Mouse (Mus musculus) frontal cortex, postnatal 25 days (tissue): Measurements from ENCODE around the gene Mov10l1.

Experiments used
- DNase-seq, 2 experiments: peaks; one replicate each; pipeline ENCODE4 v3.0.0; 2022; ENCODE audit warnings: low spot score in 2 of 2

Gene Mov10l1

DNA sequence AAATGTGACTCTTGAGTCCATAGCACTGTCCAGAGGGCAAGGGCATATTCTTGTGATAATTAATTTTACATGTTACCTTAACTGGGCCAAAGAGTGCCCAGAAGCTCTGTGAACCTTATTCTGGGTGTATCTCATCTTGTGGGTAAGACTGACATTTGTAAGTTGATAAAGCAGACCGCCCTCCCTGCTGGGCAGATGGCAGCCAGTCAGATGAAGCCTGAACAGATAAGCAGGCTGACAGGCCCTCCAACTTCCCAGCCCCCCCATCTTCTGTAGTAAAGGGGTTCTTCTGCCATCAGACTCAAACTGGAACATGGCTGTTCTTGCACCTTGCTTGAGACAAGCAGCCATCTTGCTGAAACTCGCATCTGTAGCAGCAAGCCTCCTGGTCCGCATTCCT is 34.0 kb downstream of the Mov10l1 start:
- no peak for DNase-seq

DNA sequence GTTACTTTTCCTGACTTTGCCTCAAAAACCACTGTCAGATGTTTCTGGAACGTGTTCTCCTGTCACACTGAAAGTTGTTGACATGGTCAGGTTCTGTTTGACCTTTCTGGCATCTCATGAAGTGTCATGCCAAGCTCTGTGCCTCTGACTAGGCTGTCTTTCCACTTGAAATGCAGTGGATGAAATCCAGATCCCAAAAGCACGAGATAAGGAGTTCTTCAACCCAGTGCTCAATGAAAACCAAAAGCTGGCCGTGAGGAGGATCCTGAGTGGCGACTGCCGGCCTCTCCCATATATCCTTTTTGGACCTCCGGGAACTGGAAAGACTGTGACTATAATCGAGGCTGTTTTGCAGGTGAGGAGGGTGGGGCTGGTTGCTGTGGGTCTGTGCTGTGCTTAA is 37.4 kb downstream of the Mov10l1 start:
- DNase-seq: no peak

DNA sequence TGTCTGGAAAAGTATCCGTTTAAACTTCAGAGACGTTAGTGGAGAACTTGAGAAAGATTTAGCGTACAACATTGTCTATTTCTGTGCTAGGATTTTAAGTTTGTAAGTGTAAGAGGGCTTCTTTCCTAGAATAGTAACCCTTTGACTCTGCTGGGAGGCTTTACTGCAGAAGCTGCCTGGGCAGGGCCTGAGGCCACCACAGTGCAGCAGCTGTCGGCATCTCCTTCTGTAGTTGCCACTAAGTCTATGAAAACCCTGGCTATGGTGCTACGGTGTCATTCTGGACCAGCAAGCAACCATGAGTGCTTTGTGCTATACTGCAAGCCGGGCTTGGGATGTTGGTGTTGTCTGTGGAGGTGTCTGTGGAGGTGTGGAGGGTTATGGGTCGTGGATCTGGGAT is 37.8 kb downstream of the Mov10l1 start:
- no peak for DNase-seq

DNA sequence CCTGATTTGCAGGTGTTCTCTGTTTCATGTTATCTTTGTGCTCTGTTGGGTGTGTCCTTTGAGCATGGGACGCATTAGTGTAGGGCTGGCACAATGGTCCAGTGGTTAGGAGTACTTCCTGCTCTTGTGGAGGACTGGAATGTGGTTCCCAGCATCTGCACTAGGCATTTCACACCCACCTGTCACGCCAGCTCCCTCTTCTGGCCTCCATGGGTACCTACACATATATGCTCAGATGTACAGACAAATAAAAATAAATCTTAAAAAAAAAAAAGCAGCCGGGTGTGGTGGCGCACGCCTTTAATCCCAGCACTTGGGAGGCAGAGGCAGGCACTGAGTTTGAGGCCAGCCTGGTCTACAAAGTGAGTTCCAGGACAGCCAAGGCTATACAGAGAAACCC is 61.7 kb downstream of the Mov10l1 start:
- no peak for DNase-seq

DNA sequence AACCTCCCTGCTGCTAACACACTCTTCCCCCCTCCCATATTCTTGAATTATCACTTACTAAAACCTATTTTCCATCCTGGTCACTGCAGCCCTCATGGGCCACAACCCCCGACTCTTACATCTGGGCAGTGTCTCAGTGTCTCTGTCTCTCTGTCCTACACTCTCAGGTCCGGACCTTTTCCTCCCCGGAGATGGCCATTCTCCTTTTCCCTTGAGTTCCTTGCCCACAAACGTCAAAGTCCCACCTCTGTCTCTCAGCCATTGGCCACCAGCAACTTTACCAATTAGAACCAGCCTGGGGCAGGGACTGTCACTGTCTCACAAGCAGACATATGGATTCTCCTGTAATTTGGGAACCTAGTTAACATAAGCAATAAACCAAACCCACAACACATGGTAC is 63.6 kb downstream of the Mov10l1 start:
- no peak for DNase-seq

DNA sequence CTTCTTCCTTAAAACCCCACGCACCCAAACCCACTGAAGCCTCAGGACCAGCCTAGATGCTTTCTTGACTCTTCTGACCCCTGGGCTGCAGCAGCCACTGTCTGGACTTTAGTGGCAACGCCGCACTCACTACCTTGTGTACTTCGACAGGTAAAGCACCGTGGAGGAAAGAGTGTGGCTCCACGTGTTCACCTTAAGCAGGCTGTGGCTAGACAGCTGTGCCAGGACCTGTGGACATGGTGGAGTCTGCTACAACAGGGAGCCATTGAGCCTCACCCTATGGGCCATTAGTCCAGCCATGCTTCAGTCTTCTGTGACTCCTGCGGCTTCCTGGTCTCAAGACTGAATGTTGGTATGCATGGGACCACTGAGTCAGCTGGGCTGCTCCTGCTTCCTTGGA is 72.0 kb downstream of the Mov10l1 start:
- DNase-seq: no peak

DNA sequence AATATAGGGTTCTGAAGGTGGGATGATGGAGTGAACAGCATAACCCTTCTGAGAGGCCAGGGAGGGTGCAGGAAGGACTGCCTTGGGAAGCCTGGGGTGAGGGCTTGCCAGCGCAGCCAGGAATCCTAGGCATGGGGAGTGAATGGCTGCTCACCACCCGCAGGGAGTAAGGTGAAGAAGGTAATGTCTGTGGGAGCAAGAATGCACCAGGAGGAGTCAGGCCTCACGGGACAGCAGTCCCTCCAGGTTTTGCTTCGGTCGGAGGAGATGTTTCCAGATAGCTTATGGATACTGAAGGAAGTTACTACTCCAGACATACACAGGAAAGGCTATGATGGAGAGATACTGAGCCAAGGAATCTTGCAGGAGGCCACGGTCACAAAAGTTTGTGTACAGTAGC is 76.0 kb downstream of the Mov10l1 start:
- DNase-seq: no peak

DNA sequence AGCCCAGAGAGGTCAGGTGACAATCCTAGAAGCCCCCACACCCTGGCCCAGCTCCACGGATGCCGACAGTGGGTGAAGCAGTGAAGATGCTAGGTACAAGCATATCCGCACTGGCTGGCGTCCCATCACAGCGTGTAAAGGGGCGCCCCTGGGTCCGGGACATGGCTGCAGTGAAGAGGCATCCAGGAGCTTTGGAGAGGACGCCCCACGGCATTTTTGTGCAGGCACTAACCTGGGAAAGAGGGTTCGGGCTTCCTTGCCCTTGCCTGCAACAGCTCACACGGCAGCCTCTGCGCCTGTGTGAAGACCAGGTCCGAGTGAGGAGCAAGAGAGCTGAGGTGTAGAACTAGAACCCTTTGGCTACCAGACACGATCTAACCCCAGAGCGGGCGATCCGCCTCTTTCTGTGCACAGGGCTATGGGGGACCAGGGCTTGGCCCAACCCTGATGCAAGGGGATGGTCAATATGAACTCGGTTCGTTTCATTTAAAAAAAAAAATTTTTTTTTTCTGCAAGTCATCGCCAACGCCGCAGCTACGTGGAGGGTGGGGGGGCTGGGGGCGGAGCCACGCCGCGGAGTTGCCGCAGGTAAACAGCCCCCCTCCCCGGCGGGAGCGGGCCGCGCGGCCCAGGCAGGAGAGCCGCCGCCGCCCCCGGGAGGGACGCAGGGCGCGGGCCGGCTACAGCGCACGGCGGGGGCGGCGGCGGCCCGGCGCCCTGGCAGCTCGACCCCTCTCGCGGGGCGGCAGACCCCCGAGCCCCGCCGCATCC is 76.6 kb downstream of the Mov10l1 start, which contains the start of gene Panx2:
Gene Panx2, plus strand, starts transcription at position 574 of the 771 bp plus-strand sequence.
- peak in 1 of 2 experiments; percentile 27 for DNase-seq

DNA sequence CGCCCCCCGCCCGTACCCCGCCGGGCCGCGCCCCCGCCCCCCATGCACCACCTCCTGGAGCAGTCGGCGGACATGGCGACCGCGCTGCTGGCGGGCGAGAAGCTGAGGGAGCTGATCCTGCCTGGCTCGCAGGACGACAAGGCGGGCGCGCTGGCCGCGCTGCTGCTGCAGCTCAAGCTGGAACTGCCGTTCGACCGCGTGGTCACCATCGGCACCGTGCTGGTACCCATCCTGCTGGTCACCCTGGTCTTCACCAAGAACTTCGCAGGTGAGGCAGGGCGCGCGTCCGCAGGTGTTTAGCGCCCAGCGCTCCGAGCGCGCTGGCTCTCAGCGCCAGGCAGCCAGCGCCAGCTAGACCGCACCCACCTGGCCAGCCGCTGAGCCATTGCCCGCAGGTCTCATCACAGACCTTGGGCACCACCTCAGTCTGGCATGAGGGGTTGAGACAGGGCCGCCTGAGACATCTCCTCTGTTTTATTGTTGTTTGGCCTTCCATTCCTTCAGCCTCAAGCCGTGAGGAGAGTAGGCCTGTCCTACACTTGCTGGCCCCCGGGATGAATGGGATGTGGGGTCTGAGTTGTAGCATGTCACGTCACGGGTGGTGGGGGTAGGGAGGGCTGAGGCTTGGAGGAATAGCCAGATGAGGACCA is 77.4 kb downstream of the Mov10l1 start:
- DNase-seq: peak in 1 of 2 experiments; percentile 33

DNA sequence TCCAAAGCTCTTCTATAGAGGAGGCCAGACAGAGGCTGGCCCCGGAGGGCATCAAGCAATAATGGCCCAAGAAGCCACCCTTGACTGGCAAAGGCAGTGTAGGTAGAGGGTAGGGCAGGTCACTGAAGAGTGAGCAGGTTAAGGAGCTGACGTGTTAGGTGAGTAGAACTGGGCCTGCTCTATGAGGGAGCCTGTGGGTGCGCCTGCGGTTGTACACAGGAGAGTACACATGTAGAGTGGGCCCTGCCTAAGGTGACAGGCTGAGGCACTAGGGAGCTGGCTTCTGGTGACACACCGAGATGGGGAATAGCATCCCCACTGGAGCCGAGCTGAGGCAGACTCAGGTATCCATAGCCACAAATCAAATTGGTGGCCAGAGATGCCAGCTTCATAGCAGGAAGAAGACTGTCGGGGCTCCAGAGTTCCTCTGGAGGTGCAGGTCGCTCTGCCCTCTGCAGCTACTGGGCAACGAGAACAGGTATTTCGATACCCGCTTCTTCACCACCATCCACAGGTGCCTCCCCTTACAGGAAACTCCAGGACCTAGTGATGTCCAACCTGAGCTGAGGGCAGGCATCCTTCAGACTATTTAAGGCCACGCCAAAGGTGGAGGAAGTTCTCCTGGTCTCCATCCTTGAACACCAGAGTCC is 78.2 kb downstream of the Mov10l1 start:
- DNase-seq: peak in 1 of 2 experiments; percentile 4

DNA sequence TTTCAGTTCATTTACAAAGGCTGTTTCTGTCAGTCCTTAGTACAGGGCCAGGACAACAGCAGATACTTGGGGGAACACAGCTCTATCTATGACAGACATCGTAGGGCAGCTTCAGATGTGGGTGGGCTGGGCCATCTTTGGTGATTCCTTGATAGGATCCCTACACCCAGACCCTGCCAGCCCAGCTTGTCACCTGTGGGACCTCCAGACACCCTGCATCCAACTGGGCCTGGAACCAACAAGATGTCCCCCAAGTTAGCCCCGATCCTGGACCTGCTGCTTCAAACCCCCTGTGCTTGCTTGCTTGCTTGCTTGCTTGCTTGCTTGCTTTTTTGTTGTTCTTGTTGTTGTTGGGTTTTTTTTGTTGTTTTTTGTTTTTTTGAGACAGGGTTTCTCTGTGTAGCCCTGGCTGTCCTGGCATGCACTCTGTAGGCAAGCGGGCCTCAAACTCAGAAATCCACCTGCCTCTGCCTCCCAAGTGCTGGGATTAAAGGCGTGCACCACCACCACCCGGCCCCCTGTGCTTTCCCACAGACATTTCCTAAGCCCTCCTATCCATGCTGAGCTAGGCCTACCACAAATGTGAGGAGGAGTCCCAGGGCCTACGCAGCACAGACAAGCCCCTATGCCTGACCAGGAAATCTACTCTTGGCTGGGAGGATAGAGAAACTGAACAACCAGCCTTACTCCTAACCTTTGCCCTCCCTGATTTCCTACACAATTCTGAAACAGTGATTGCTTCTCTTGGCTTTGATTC is 79.2 kb downstream of the Mov10l1 start:
- DNase-seq: no peak

DNA sequence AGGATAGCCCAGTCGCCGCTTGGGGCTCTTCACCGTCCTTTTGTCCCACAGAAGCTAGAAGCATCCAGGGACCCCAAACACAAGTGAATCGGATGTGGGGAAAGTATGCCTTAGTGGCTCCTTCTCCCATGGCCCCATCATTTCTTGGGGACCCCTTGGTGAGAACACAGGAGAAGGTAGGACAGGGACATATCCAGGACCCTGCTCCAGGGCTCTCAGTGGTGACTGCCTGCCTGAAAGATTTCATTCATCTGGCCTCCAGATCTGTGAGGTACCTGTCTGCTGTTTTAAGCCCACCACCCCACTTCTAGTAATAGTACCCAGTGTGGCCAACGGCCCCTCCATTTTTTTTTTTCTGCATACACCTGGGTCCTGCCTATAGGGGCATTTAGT is 79.8 kb downstream of the Mov10l1 start:
- DNase-seq: no peak

DNA sequence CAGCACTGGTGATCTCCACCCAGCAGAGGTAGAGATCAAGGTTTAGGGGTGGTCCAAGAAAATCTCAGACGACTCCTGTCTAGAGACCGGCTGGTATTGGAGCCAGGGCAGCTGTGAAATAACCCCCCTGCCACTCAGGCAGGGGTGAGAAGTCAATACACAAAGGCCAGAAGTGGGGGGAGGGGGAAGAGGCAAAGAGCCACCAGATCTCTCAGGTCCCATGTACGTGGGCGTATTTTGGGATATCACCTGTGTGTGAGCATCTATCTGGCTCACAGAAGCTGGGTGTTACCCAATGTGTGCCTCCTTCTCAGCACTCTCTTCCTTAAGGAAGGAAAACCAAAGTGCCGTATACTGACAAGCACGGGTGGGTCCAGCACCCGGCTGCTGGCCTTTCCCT is 80.3 kb downstream of the Mov10l1 start:
- no peak for DNase-seq

DNA sequence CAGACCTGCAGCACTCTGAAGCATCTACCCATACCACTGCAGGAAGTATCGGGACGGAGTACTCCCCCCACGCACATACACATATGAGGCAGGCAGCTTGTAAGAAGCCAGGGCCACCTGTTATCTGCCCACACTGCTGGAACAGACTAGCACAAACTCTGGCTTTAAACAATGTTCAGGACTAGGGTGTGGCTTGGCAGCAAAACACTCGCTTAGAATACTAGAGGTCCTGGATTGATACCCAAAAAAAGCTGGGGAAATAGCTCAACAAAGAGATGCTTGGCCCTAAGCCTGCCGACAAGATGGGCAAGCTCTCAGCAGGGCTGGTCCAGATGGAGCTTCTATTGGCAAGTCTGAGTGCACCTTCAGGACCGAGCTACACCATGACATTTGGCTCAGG is 80.8 kb downstream of the Mov10l1 start:
- DNase-seq: no peak

DNA sequence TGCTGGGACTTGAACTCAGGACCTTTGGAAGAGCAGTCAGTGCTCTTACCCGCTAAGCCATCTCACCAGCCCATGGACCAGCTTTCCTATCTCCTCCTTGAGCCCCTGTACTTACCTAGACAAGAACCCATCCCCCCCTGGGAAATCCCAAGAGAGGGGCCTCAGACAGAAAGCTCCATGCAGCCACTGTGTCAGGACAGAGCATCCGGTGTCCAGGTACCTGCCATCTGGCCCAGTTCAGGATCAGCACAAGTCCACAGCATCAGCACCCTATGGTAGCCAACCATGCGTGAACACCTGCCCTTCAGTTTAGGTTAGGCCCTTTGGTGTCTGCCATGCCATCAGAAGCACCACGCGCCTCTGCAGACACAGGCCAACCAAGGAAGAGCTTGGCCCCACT is 82.2 kb downstream of the Mov10l1 start:
- no peak for DNase-seq

DNA sequence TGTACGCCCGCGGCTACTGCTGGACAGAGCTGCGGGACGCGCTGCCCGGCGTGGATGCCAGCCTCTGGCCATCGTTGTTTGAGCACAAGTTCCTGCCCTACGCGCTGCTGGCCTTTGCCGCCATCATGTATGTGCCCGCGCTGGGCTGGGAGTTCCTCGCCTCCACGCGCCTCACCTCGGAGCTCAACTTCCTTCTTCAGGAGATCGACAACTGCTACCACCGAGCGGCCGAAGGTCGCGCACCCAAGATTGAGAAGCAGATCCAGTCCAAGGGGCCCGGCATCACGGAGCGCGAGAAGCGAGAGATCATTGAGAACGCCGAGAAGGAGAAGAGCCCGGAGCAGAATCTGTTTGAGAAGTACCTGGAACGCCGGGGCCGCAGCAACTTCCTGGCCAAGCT is 84.9 kb downstream of the Mov10l1 start:
- no peak for DNase-seq

DNA sequence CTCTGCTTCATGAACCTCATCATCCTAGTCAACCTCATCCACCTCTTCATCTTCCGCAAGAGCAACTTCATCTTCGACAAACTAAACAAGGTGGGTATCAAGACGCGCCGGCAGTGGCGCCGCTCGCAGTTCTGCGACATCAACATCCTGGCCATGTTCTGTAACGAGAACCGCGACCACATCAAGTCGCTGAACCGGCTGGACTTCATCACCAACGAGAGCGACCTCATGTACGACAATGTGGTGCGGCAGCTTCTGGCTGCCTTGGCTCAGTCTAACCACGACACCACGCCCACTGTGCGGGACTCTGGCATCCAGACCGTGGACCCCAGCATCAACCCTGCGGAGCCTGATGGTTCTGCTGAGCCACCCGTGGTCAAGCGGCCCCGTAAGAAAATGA is 85.5 kb downstream of the Mov10l1 start:
- no peak for DNase-seq

DNA sequence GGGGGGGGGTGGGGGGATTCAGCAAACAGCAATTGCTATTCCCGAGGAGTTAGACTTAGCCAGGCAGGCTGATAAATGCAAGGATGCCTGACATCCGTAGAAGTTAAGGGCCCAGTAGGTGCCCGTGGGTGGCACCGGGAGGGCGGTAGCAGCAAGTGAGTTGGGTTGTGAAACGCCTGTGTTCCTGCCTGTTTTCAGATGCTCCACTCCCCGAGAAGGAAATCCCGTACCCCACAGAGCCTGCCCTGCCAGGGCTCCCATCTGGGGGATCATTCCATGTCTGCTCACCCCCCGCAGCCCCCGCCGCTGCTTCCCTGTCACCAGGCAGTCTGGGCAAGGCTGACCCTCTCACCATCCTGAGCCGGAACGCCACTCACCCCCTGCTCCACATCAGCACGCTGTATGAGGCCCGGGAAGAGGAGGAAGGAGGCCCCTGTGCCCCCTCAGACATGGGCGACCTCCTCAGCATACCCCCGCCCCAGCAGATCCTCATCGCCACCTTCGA is 86.7 kb downstream of the Mov10l1 start:
- no peak for DNase-seq

DNA sequence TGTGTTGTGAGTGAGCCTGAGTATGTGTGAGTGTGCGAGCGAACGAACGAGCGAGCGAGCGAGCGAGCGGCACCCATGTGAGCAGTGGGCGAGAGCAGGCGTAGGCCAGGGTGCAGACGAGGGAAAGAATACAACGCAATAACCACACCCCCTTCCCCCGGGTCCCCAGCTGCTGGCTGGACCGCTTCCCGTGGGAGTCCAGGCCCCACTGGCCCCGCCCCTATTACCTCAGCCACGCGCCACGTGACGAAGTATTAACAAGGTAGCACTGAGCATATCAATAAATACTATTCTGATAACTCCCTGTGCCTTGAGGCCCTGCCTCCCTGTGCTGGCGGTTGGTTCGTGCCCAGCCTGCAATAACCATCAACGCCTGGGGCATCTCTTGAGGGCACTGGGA is 87.9 kb downstream of the Mov10l1 start:
- DNase-seq: no peak

DNA sequence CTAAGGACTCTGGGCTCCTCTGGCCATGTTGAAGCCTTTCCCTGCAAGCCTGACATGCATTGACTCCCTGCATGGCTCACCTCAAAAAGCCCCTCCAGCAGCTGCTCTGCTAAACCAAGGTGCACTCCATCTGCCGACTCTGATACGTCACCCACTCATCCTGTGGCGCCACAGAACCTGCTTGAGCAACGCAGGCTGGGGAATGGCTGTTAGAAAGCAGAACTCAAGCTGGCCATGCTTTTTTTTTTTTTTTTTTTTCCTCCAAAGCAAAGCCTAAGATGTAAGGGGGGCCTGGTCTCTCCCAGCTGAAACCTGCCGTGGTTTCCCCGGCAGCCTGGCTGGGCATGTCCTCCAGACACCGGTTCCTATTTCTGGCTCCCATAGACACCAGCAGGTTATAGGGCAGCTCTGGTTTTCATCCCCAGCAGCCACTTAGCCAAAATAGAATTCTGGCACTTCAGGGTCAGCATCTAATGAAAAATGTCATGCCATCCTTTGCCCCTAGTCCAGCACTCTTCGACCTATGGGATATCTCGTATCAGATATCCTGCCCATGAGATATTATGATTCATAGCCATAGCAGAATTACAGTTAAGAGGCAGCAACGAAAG is 91.4 kb downstream of the Mov10l1 start:
- DNase-seq: no peak

DNA sequence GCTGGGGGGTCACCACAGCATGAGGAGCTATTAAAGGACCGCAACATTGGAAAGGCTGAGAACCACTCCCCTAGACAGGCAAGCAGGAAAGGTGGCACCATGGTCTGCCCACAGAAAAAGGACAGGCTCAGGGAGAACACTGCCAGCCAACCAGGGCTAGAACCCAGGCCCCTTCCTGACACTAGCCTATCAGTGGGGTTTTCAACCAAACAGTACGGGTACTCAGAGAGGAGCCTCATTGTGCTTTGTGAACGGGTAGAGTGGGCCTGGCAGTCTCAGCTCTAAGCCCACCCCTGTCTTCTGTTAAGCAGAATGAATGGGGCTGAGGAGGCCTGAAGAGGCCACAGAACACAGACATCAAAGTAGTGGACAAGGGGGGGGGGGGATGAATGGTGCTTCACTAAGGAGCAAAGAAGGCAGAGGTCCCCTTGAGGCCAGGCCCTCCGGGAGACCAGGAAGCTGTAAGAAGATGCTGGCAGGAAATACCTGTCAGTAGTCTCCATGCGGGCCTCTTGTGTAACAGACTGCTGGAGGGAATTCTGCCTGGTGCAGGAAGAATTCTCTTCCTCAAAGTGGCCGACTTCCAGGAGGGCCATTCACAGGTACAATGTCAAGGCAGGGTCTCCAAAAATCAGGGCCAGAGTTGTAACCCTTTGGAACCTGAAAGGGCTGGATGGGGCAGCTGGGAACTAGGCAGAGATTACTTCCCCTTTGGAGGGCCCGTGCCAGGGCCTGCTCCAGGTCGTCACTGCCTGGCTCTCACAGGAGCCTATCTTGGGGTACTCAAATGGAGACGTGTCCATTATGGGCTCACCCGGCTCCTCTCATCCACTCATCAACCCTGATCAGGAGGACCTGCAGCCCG is 92.1 kb downstream of the Mov10l1 start, which contains the start of gene Trabd:
Gene Trabd, plus strand, starts transcription at position 512 of the 865 bp plus-strand sequence.
- DNase-seq: no peak
